In the genomic region with DNA sequence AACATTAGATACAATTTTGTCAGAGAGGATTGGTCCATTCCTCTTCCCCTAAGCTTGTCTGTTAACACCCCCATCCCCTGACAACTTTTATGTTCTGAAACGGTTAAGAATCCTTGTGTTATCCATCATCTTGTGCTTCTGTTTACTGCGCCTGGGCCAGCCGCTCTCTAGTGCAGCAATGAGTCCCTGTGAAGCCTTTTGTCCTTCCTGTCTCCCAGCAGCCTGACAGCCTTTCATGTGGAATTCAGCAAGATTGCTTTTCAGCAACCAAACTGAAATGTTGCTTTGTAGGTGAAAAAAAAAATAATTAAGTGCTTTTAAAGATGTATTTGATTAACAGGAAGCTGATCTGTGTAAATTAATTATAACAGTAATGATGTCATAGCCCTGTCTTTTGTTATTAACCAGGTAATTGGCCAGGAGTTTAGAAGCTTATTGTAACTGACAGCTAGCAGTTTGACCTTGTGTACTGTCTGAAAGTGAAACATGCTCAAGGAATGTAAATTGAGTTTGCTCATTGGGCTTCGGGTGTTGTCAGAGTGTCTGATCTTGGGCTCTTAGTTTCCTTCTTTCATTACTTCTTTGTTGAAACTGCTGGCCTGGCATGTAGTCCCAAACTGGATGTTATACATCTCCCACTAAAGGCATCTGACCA, we compare ENCODE assay signal across 11 mouse cellular contexts. TPM values are rescaled to one million over a fixed set of nuclear protein-coding genes. Genes with fewer than 3 reads are reported as not detected.
A peak's percentile ranks its signal among the peaks of the same experiment; 100 is the strongest.
DNase-seq lines count a peak whose midpoint lies in the region; ATAC-seq and TF ChIP-seq lines count a peak whose summit lies in the region.
"Had no signal": no experiment of that assay in that cellular context is flagged by ENCODE, and none has a peak within 500 bp of the region (broad histone marks: within the 10 kb centered on the region; RNA-seq: fewer than 3 reads in every experiment).

No protein-coding gene starts in this region.

- DNase-seq in kidney, adult 2 months: peak; percentile 11
- DNase-seq in ZHBTc4 (ENCODE audit: low read depth, low spot score): peak; percentile 23
- DNase-seq in hindbrain, embryonic 10.5 days (ENCODE audit: low spot score): no peak
- DNase-seq in midbrain, postnatal 0 days (ENCODE audit: low spot score): peak; percentile 38
- DNase-seq in cerebellum, postnatal 36 days: no peak
- no peak for DNase-seq in thymus, postnatal 25 days
- DNase-seq in lung, postnatal 10 days: no peak
- DNase-seq: cerebellum, adult 11-12 months; right cerebral cortex, postnatal 4 days had no signal

- peaks cover 5% of the 10 kb centered on the region for H3K4me1 ChIP-seq in kidney, adult 2 months (ENCODE audit: control insufficient read depth, insufficient read depth, low read length)
- no peaks in the 10 kb centered on the region for H3K4me1 ChIP-seq in kidney, embryonic 16.5 days (ENCODE audit: insufficient read depth, low read length)
- H3K4me1 ChIP-seq in hindbrain, embryonic 10.5 days (replicated peaks): peaks cover 42% of the 10 kb centered on the region
- H3K4me1 ChIP-seq in midbrain, postnatal 0 days (ENCODE audit: insufficient read depth, low read length): no peaks in the 10 kb centered on the region

- H3K27ac ChIP-seq in kidney, adult 2 months (ENCODE audit: insufficient read depth, low read depth, low read length): 0 out of 2 replicates have a peak overlapping the region, but pooled peaks have one; percentile 37
- no peak overlapping the region for H3K27ac ChIP-seq in kidney, embryonic 16.5 days (ENCODE audit: low read length)
- peak overlapping the region; percentile 4; the same call in 1 of the 2 replicates for H3K27ac ChIP-seq in hindbrain, embryonic 10.5 days
- no peak overlapping the region for H3K27ac ChIP-seq in midbrain, postnatal 0 days (ENCODE audit: low read depth, low read length)

- TF ChIP-seq POLR2A in kidney, adult 2 months (IDR thresholded peaks at IDR 0.05; ENCODE audit: low read depth, low read length): no peak

- no peak for ATAC-seq in kidney, embryonic 16.5 days (ENCODE audit: low FRiP score, low TSS enrichment)
- no peak for ATAC-seq in midbrain, postnatal 0 days (ENCODE audit: low FRiP score)
- ATAC-seq: CD4-positive, CD25-positive, alpha-beta regulatory T cell, adult 4 months had no signal

- no peak overlapping the region for H3K4me2 ChIP-seq in kidney, embryonic 16.5 days (replicated peaks; ENCODE audit: low read depth, low read length)
- H3K4me2 ChIP-seq in midbrain, postnatal 0 days (ENCODE audit: low read depth, low read length, poor library complexity, severe bottlenecking): no peak overlapping the region

- WGBS in kidney, adult 2 months: 33% methylated on average over 4 of the region's 4 CpGs
- WGBS in kidney, embryonic 16.5 days: 28% methylated on average over 4 of the region's 4 CpGs
- 39% methylated on average over 4 of the region's 4 CpGs for WGBS in hindbrain, embryonic 10.5 days
- 26% methylated on average over 4 of the region's 4 CpGs for WGBS in midbrain, postnatal 0 days

- H3K27me3 ChIP-seq in kidney, adult 2 months (replicated peaks; ENCODE audit: control insufficient read depth, insufficient read depth, low read length): no peaks in the 10 kb centered on the region
- H3K27me3 ChIP-seq in kidney, embryonic 16.5 days (ENCODE audit: insufficient read depth, low read length): no peaks in the 10 kb centered on the region
- no peaks in the 10 kb centered on the region for H3K27me3 ChIP-seq in hindbrain, embryonic 10.5 days (ENCODE audit: insufficient read depth, poor library complexity, severe bottlenecking)
- no peaks in the 10 kb centered on the region for H3K27me3 ChIP-seq in midbrain, postnatal 0 days (ENCODE audit: insufficient read depth, low read length)

- TF ChIP-seq CTCF in kidney, adult 2 months (conservative IDR thresholded peaks at IDR 0.05; ENCODE audit: insufficient read depth, insufficient read length, low read depth, low read length): no peak
- TF ChIP-seq CTCF in midbrain, postnatal 0 days (IDR thresholded peaks at IDR 0.05): no peak

- H3K9me3 ChIP-seq in kidney, embryonic 16.5 days (ENCODE audit: low read length): no peaks in the 10 kb centered on the region
- H3K9me3 ChIP-seq in hindbrain, embryonic 10.5 days: no peaks in the 10 kb centered on the region
- H3K9me3 ChIP-seq in midbrain, postnatal 0 days (ENCODE audit: low read length): no peaks in the 10 kb centered on the region

- no peak overlapping the region for H3K4me3 ChIP-seq in kidney, adult 2 months (ENCODE audit: insufficient read depth, low read depth, low read length)
- H3K4me3 ChIP-seq in kidney, embryonic 16.5 days (ENCODE audit: low read length): no peak overlapping the region
- H3K4me3 ChIP-seq in hindbrain, embryonic 10.5 days: no peak overlapping the region
- no peak overlapping the region for H3K4me3 ChIP-seq in midbrain, postnatal 0 days (ENCODE audit: low read depth, low read length)

- H3K36me3 ChIP-seq in kidney, adult 2 months (ENCODE audit: control insufficient read depth, insufficient read depth, low read length): no peaks in the 10 kb centered on the region
- no peaks in the 10 kb centered on the region for H3K36me3 ChIP-seq in kidney, embryonic 16.5 days (ENCODE audit: insufficient read depth, low read length)
- H3K36me3 ChIP-seq in hindbrain, embryonic 10.5 days: no peaks in the 10 kb centered on the region
- H3K36me3 ChIP-seq in midbrain, postnatal 0 days (ENCODE audit: insufficient read depth, low read length): no peaks in the 10 kb centered on the region

- no peak overlapping the region for H3K9ac ChIP-seq in kidney, embryonic 16.5 days (replicated peaks; ENCODE audit: low read length)
- no peak overlapping the region for H3K9ac ChIP-seq in midbrain, postnatal 0 days (replicated peaks; ENCODE audit: low read length, poor library complexity, severe bottlenecking)

RNA-seq across cellular contexts. Expression of a gene that starts 8.0 kb away (rescaled TPM):
- polyA plus RNA-seq in kidney, adult 2 months (2012; rRNA removed): 12.8 and 13.0 TPM in 2 replicates
- polyA plus RNA-seq in kidney, embryonic 16.5 days (2015; fragmentation: Nextera tagmentation; extraction: Ambion mirVana): 11.2 and 11.8 TPM in 2 replicates
- polyA plus RNA-seq in hindbrain, embryonic 10.5 days (2016; fragmentation: Nextera tagmentation; extraction: Ambion mirVana): 9.0 and 9.7 TPM in 2 replicates
- 3.6 and 6.9 TPM in 2 replicates for total RNA-seq in midbrain, postnatal 0 days (2014; rRNA removed)
- polyA plus RNA-seq in midbrain, postnatal 0 days (2015; fragmentation: Nextera tagmentation; extraction: Ambion mirVana): 2.3 and 2.8 TPM in 2 replicates

RNA-seq across cellular contexts. Expression of a gene that starts 33.0 kb away (rescaled TPM):
- polyA plus RNA-seq in kidney, adult 2 months (2012; rRNA removed): 7.1 and 7.4 TPM in 2 replicates
- polyA plus RNA-seq in kidney, embryonic 16.5 days (2015; fragmentation: Nextera tagmentation; extraction: Ambion mirVana): 4.2 and 4.3 TPM in 2 replicates
- 8.3 and 9.3 TPM in 2 replicates for polyA plus RNA-seq in hindbrain, embryonic 10.5 days (2016; fragmentation: Nextera tagmentation; extraction: Ambion mirVana)
- total RNA-seq in midbrain, postnatal 0 days (2014; rRNA removed): 56.9 and 61.2 TPM in 2 replicates
- 4.7 and 5.0 TPM in 2 replicates for polyA plus RNA-seq in midbrain, postnatal 0 days (2015; fragmentation: Nextera tagmentation; extraction: Ambion mirVana)
- polyA plus RNA-seq: CD4-positive, CD25-positive, alpha-beta regulatory T cell, adult 4 months had no signal

Comparison
In these comparisons a context has a peak if more than half of its experiments do, and no peak if none do; other contexts are left out.
1. H3K27ac ChIP-seq: peak in kidney, adult 2 months (single experiment) and hindbrain, embryonic 10.5 days (single experiment); none in kidney, embryonic 16.5 days (single experiment) and midbrain, postnatal 0 days (single experiment).
2. DNase-seq: peak in kidney, adult 2 months (single experiment), ZHBTc4 (single experiment) and midbrain, postnatal 0 days (single experiment); none in hindbrain, embryonic 10.5 days (single experiment), cerebellum, postnatal 36 days (0 of 2), thymus, postnatal 25 days (single experiment) and lung, postnatal 10 days (single experiment).